Mouse (Mus musculus) MEL (cell line): ENCODE data around the gene Akt1.

ENCODE experiments used
- CTCF ChIP-seq, 3 experiments: IDR thresholded peaks in 2 of 3; conservative IDR thresholded peaks in 1 of 3; 2 replicates each; pipeline ENCODE4 v1.5.1; 2011 to 2012; ENCODE audit warnings: low read length in 3 of 3, low read depth in 2 of 3, mild to moderate bottlenecking in 2 of 3, improper control_type of control experiment in 1 of 3, inconsistent platforms in 1 of 3, mixed read lengths in 1 of 3, moderate library complexity in 1 of 3; ENCODE audit not compliant: control insufficient read depth in 1 of 3, insufficient read depth in 1 of 3, poor library complexity in 1 of 3, severe bottlenecking in 1 of 3
- GATA1 ChIP-seq: IDR thresholded peaks from 2 replicates; pipeline ENCODE4 v1.6.1; 2011; ENCODE audit warnings: low read depth, low read length, improper control_type of control experiment
- MYC ChIP-seq: IDR thresholded peaks from 2 replicates; pipeline ENCODE4 v1.6.1; 2011; ENCODE audit warnings: low read depth, mild to moderate bottlenecking, low read length, improper control_type of control experiment, moderate library complexity
- NELFE ChIP-seq: IDR thresholded peaks from 2 replicates; pipeline ENCODE4 v1.6.1; 2011; ENCODE audit warnings: low read depth, low read length, improper control_type of control experiment
- POLR2A ChIP-seq, 2 experiments: IDR thresholded peaks; 2 replicates each; pipeline ENCODE4 v1.6.1; 2011 to 2012; ENCODE audit warnings: low read length in 2 of 2, mild to moderate bottlenecking in 2 of 2, control low read depth in 1 of 2, improper control_type of control experiment in 1 of 2, low read depth in 1 of 2, moderate library complexity in 1 of 2; ENCODE audit not compliant: control insufficient read depth in 1 of 2, insufficient read depth in 1 of 2, poor library complexity in 1 of 2
- POLR2AphosphoS2 ChIP-seq: IDR thresholded peaks from 2 replicates; pipeline ENCODE4 v1.6.1; 2011; ENCODE audit warnings: low read length, improper control_type of control experiment
- TAL1 ChIP-seq: IDR thresholded peaks from 2 replicates; pipeline ENCODE4 v1.6.1; 2012; ENCODE audit warnings: mild to moderate bottlenecking, inconsistent platforms, low read length, moderate library complexity, mixed read lengths
- TCF12 ChIP-seq: IDR thresholded peaks from 2 replicates; pipeline ENCODE4 v1.6.1; 2014; ENCODE audit warnings: low read depth, mild to moderate bottlenecking, inconsistent platforms, low read length, improper control_type of control experiment, moderate library complexity
- USF1 ChIP-seq: IDR thresholded peaks from 2 replicates; pipeline ENCODE4 v1.6.1; 2014; ENCODE audit warnings: low read depth, mild to moderate bottlenecking, inconsistent platforms, low read length, improper control_type of control experiment, moderate library complexity

DNA sequence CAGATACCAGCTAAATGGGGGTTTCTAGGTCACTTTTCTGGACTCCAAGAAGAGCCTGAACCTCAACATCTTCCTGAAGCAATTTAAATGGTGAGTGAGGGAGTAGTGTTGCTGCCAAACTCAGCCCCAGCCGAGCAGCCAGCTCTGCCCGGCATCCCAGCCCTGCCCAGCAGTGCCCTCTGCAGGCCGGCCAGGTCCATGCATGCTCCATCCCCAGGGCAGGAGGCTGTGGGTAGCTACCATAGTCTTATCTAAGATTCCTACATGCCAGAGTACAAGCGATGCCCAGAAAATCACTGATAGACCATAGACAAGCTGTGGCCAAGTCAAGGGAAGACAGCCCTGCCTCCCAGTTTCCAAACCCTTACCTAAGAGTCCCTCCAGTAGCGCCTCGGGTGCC is 68.9 kb downstream of the Akt1 start:
- peak in 1 of 3 experiments; percentile 100; a peak in 2 of 6 replicates for TF ChIP-seq CTCF (IDR thresholded peaks at IDR 0.05 in 2 of 3, conservative IDR thresholded peaks at IDR 0.05 in 1 of 3; ENCODE audit: control insufficient read depth in 1 of 3, insufficient read depth in 1 of 3, low read depth in 2 of 3, low read length in 3 of 3, poor library complexity in 1 of 3, severe bottlenecking in 1 of 3)
- no peak for TF ChIP-seq TCF12
- no peak for TF ChIP-seq TAL1
- TF ChIP-seq POLR2A (IDR thresholded peaks at IDR 0.05; ENCODE audit: control insufficient read depth in 1 of 2, insufficient read depth in 1 of 2, low read depth in 1 of 2, low read length in 2 of 2, poor library complexity in 1 of 2): no peak
- TF ChIP-seq POLR2AphosphoS2: no peak
- TF ChIP-seq NELFE: no peak
- no peak; the same call in 1 of the 2 replicates for TF ChIP-seq MYC
- no peak for TF ChIP-seq USF1
- peak; percentile 67; the same call in 1 of the 2 replicates for TF ChIP-seq GATA1
